Mouse (Mus musculus) midbrain, embryonic 12.5 days (tissue): Measurements from ENCODE around the gene Itln1. TPM values are rescaled to one million over a fixed set of nuclear protein-coding genes. Genes with fewer than 3 reads are reported as not detected.
A peak's percentile ranks its signal among the peaks of the same experiment; 100 is the strongest.

Experiments
- ATAC-seq: fragments of 200-750 bp; cut with Nextera tagmentation; 2 replicates; pipeline ENCODE4 v1.8.0; 2017; ENCODE audit warnings: low read depth, moderate TSS enrichment, moderate library complexity; ENCODE audit not compliant: low FRiP score
- H3K27ac ChIP-seq: fragments of 300-500 bp; sonication (generic); replicated peaks from 2 replicates; pipeline ENCODE4 v1.5.1; 2016; ENCODE audit warnings: mild to moderate bottlenecking
- H3K27me3 ChIP-seq: fragments of 300-500 bp; sonication (generic); 2 replicates; pipeline ENCODE4 v1.6.1; 2016; ENCODE audit warnings: mild to moderate bottlenecking
- H3K36me3 ChIP-seq: fragments of 300-500 bp; sonication (generic); 2 replicates; pipeline ENCODE4 v1.6.1; 2016
- H3K4me1 ChIP-seq: fragments of 300-500 bp; sonication (generic); 2 replicates; pipeline ENCODE4 v1.6.1; 2016
- H3K4me2 ChIP-seq: fragments of 300-500 bp; sonication (generic); replicated peaks from 2 replicates; pipeline ENCODE4 v1.6.1; 2016; ENCODE audit warnings: mild to moderate bottlenecking, moderate library complexity
- H3K4me3 ChIP-seq: fragments of 300-500 bp; sonication (generic); 2 replicates; pipeline ENCODE4 v1.5.1; 2016; ENCODE audit warnings: mild to moderate bottlenecking
- H3K9ac ChIP-seq: fragments of 300-500 bp; sonication (generic); replicated peaks from 2 replicates; pipeline ENCODE4 v1.6.1; 2016; ENCODE audit warnings: mild to moderate bottlenecking, moderate library complexity
- H3K9me3 ChIP-seq: fragments of 300-500 bp; sonication (generic); 2 replicates; pipeline ENCODE4 v1.6.1; 2016; ENCODE audit warnings: mild to moderate bottlenecking
- WGBS: fragments of 180-500 bp; shearing (Covaris S2); methylation state at CpG from one replicate; pipeline ENCODE4 v1.1.7; 2016; 5-methylcytosine and 5-hydroxymethylcytosine counted together
- polyA plus RNA-seq: library from polyadenylated mRNA; unstranded; fragments of >200 nt; fragmentation: Nextera tagmentation; extraction: Ambion mirVana; gene quantifications from 2 replicates; pipeline ENCODE4 v1.2.1, GENCODE M21; 2016

Itln1 gene
- polyA plus RNA-seq, 1 experiment from 2014 or later, result not detected

- WGBS, result 79% methylated on average over 4 of the region's 4 CpGs
- Histone ChIP-seq H3K9ac (peak overlapping the region; percentile 79; the same call in 1 of the 2 replicates), H3K4me3 (peak overlapping the region; percentile 61), H3K4me1 (peaks cover 8% of the 10 kb centered on the region), H3K36me3 (no peaks in the 10 kb centered on the region), H3K27ac (no peak overlapping the region), H3K9me3 (no peaks in the 10 kb centered on the region), H3K4me2 (peak overlapping the region; percentile 61), H3K27me3 (no peaks in the 10 kb centered on the region)
- no peak for ATAC-seq
Observed at GRCm38 (mm10) chr1:171504586-171504985, 30.5 kb downstream of the Itln1 start.

- H3K9me3 ChIP-seq, result no peaks in the 10 kb centered on the region
- H3K4me1 ChIP-seq, result peaks cover 8% of the 10 kb centered on the region
- peak overlapping the region; percentile 79 for H3K9ac ChIP-seq
- H3K27me3 ChIP-seq, result no peaks in the 10 kb centered on the region
- peak overlapping the region; percentile 61 for H3K4me3 ChIP-seq
- H3K4me2 ChIP-seq, result peak overlapping the region; percentile 61
- peak overlapping the region; percentile 97 for H3K27ac ChIP-seq
- H3K36me3 ChIP-seq, result no peaks in the 10 kb centered on the region
- peak; percentile 69 for ATAC-seq
- WGBS, result under 1% methylated on average over 53 of the region's 53 CpGs
Observed at GRCm38 (mm10) chr1:171503592-171504291, 31.4 kb downstream of the Itln1 start.

GRCm38 (mm10) chr1:171503250-171503591, 31.9 kb downstream of the Itln1 start, which contains the start of gene Alyref2:
Alyref2 (plus strand) TSS chr1:171503478.
- Histone ChIP-seq H3K36me3 (no peaks in the 10 kb centered on the region), H3K4me1 (peaks cover 8% of the 10 kb centered on the region), H3K27ac (peak within 1 kb of the TSS; percentile 97), H3K27me3 (no peaks in the 10 kb centered on the region), H3K9me3 (no peaks in the 10 kb centered on the region), H3K4me3 (peak within 1 kb of the TSS; percentile 61), H3K4me2 (peak within 1 kb of the TSS; percentile 61), H3K9ac (peak within 1 kb of the TSS; percentile 79)
- under 1% methylated on average over 19 of the region's 19 CpGs for WGBS
- peak; percentile 90 for ATAC-seq

- H3K4me1 ChIP-seq, result peaks cover 8% of the 10 kb centered on the region
- H3K36me3 ChIP-seq, result no peaks in the 10 kb centered on the region
- ATAC-seq, result peak; percentile 83
- no peaks in the 10 kb centered on the region for H3K27me3 ChIP-seq
- 1% methylated on average over 14 of the region's 14 CpGs for WGBS
- H3K4me2 ChIP-seq, result peak overlapping the region; percentile 61
- H3K27ac ChIP-seq, result peak overlapping the region; percentile 97
- no peaks in the 10 kb centered on the region for H3K9me3 ChIP-seq
- H3K4me3 ChIP-seq, result peak overlapping the region; percentile 61
- H3K9ac ChIP-seq, result 0 out of 2 replicates have a peak overlapping the region, but pooled peaks have one; percentile 5
Observed at GRCm38 (mm10) chr1:171502388-171503249, 32.5 kb downstream of the Itln1 start.

- H3K4me3 ChIP-seq, result peak overlapping the region; percentile 18; the same call in 1 of the 2 replicates
- H3K4me1 ChIP-seq, result peaks cover 8% of the 10 kb centered on the region
- H3K27ac ChIP-seq, result peak overlapping the region; percentile 61
- no peaks in the 10 kb centered on the region for H3K27me3 ChIP-seq
- no peaks in the 10 kb centered on the region for H3K36me3 ChIP-seq
- ATAC-seq, result no peak
- H3K9me3 ChIP-seq, result no peaks in the 10 kb centered on the region
- peak overlapping the region; percentile 33 for H3K4me2 ChIP-seq
- 0 out of 2 replicates have a peak overlapping the region, but pooled peaks have one; percentile 15 for H3K9ac ChIP-seq
- 6% methylated on average over 5 of the region's 5 CpGs for WGBS
Observed at GRCm38 (mm10) chr1:171501636-171502080, 33.4 kb downstream of the Itln1 start.

GRCm38 (mm10) chr1:171501016-171501610, 34.0 kb downstream of the Itln1 start:
- 64% methylated on average over 6 of the region's 6 CpGs for WGBS
- H3K27me3 ChIP-seq, result no peaks in the 10 kb centered on the region
- peak overlapping the region; percentile 61; the same call in 1 of the 2 replicates for H3K27ac ChIP-seq
- peaks cover 8% of the 10 kb centered on the region for H3K4me1 ChIP-seq
- H3K4me3 ChIP-seq, result no peak overlapping the region
- no peak overlapping the region for H3K4me2 ChIP-seq
- H3K9me3 ChIP-seq, result no peaks in the 10 kb centered on the region
- no peaks in the 10 kb centered on the region for H3K36me3 ChIP-seq
- no peak overlapping the region for H3K9ac ChIP-seq
- no peak for ATAC-seq

- no peak overlapping the region for H3K4me3 ChIP-seq
- H3K9me3 ChIP-seq, result no peaks in the 10 kb centered on the region
- H3K36me3 ChIP-seq, result no peaks in the 10 kb centered on the region
- H3K27me3 ChIP-seq, result no peaks in the 10 kb centered on the region
- H3K4me1 ChIP-seq, result peaks cover 8% of the 10 kb centered on the region
- no peak for ATAC-seq
- 81% methylated on average over 5 of the region's 5 CpGs for WGBS
- no peak overlapping the region for H3K4me2 ChIP-seq
- H3K9ac ChIP-seq, result no peak overlapping the region
- H3K27ac ChIP-seq, result no peak overlapping the region
Observed at GRCm38 (mm10) chr1:171499856-171500255, 35.2 kb downstream of the Itln1 start.

- no peak for ATAC-seq
- Histone ChIP-seq H3K4me1 (no peaks in the 10 kb centered on the region), H3K4me2 (no peak overlapping the region), H3K9me3 (peaks cover 7% of the 10 kb centered on the region; the same call in 1 of the 2 replicates), H3K27me3 (no peaks in the 10 kb centered on the region), H3K36me3 (no peaks in the 10 kb centered on the region), H3K9ac (no peak overlapping the region), H3K27ac (no peak overlapping the region), H3K4me3 (no peak overlapping the region)
- WGBS, result 93% methylated on average over 6 of the region's 6 CpGs
Observed at GRCm38 (mm10) chr1:171495371-171495770, 39.7 kb downstream of the Itln1 start.

- no peaks in the 10 kb centered on the region for H3K36me3 ChIP-seq
- H3K4me1 ChIP-seq, result no peaks in the 10 kb centered on the region
- no peak overlapping the region for H3K4me2 ChIP-seq
- peaks cover 12% of the 10 kb centered on the region; the same call in 1 of the 2 replicates for H3K9me3 ChIP-seq
- H3K4me3 ChIP-seq, result no peak overlapping the region
- ATAC-seq, result no peak
- H3K27ac ChIP-seq, result no peak overlapping the region
- WGBS, result 93% methylated on average over 13 of the region's 13 CpGs
- H3K9ac ChIP-seq, result no peak overlapping the region
- H3K27me3 ChIP-seq, result no peaks in the 10 kb centered on the region
Observed at GRCm38 (mm10) chr1:171494241-171494640, 40.9 kb downstream of the Itln1 start.

- Histone ChIP-seq H3K36me3 (no peaks in the 10 kb centered on the region), H3K9me3 (peaks cover 11% of the 10 kb centered on the region), H3K9ac (no peak overlapping the region), H3K4me3 (no peak overlapping the region), H3K27ac (no peak overlapping the region), H3K27me3 (no peaks in the 10 kb centered on the region), H3K4me2 (no peak overlapping the region), H3K4me1 (no peaks in the 10 kb centered on the region)
- WGBS, result 60% methylated on average over 2 of the region's 2 CpGs
- no peak for ATAC-seq
Observed at GRCm38 (mm10) chr1:171478968-171479367, 56.1 kb downstream of the Itln1 start.

GRCm38 (mm10) chr1:171477758-171478545, 57.1 kb downstream of the Itln1 start:
- peak overlapping the region; percentile 13; the same call in 1 of the 2 replicates for H3K4me3 ChIP-seq
- no peaks in the 10 kb centered on the region for H3K27me3 ChIP-seq
- peak overlapping the region; percentile 16 for H3K4me2 ChIP-seq
- peaks cover 5% of the 10 kb centered on the region for H3K9me3 ChIP-seq
- no peaks in the 10 kb centered on the region for H3K4me1 ChIP-seq
- H3K36me3 ChIP-seq, result no peaks in the 10 kb centered on the region
- H3K9ac ChIP-seq, result no peak overlapping the region; the same call in 1 of the 2 replicates
- no peak for ATAC-seq
- 64% methylated on average over 27 of the region's 27 CpGs for WGBS
- no peak overlapping the region for H3K27ac ChIP-seq
